Mouse (Mus musculus) spleen, adult 2 months (tissue): ENCODE results near the gene Nlrc3.

ENCODE experiments used
- CTCF ChIP-seq: fragments of 200-500 bp; IDR thresholded peaks from 2 replicates; pipeline ENCODE4 v1.5.1; 2011; ENCODE audit warnings: mild to moderate bottlenecking, inconsistent platforms; ENCODE audit not compliant: insufficient read depth, insufficient read length, insufficient replicate concordance; ENCODE audit errors: extremely low read depth
- POLR2A ChIP-seq: fragments of 200-500 bp; IDR thresholded peaks from 2 replicates; pipeline ENCODE4 v1.6.1; 2011; ENCODE audit warnings: low read depth, low read length, inconsistent platforms

GRCm38 (mm10) chr16:3923966-3924365, 52.5 kb downstream of the Nlrc3 start:
- TF ChIP-seq CTCF (no peak), POLR2A (no peak)
